Mouse (Mus musculus) macrophage (primary cell): ENCODE results near the gene Acat2. TPM values are rescaled to one million over a fixed set of nuclear protein-coding genes. Genes with fewer than 3 reads are reported as not detected.
"Not testable (repeated sequence)": the region's sequence is repeated elsewhere in the genome, so short reads cannot be mapped to it uniquely, and the experiment has no call there.

Experiments
- H3K27ac ChIP-seq: fragments of 350-480 bp; formaldehyde crosslinking; 2 replicates; pipeline ENCODE4 v1.9.0; 2021
- H3K36me3 ChIP-seq: fragments of 350-480 bp; formaldehyde crosslinking; 2 replicates; pipeline ENCODE4 v1.9.0; 2021; ENCODE audit errors: inconsistent target
- H3K4me3 ChIP-seq: fragments of 350-480 bp; formaldehyde crosslinking; 2 replicates; pipeline ENCODE4 v1.9.0; 2021; ENCODE audit errors: inconsistent target
- H3K79me2 ChIP-seq: fragments of 350-480 bp; formaldehyde crosslinking; 2 replicates; pipeline ENCODE4 v1.9.0; 2021; ENCODE audit errors: inconsistent target
- WGBS: methylation state at CpG from one replicate; pipeline ENCODE4 v1.1.7; 2026; ENCODE audit warnings: inconsistent platforms; ENCODE audit not compliant: missing documents; 5-methylcytosine and 5-hydroxymethylcytosine counted together
- polyA plus RNA-seq: library from polyadenylated mRNA; stranded (reverse); fragments of 250-400 nt; gene quantifications from 3 replicates; pipeline ENCODE4 v1.2.4, GENCODE M21; 2018; ENCODE audit warnings: inconsistent platforms
- total RNA-seq, 78 experiments: library from RNA; depleted of rRNA; stranded (reverse); fragments of 250-400 nt; gene quantifications; 1 replicate in 9 of 78; 2 replicates in 24 of 78; 3 replicates in 43 of 78; 4 replicates in 2 of 78; pipeline ENCODE4 v1.2.4; 2018; ENCODE audit warnings: inconsistent platforms in 56 of 78

Acat2 gene
- total RNA-seq (2018; cell fraction: chromatin; rRNA removed): 10 to 100 TPM in 2 of 26 experiments, 1 to 10 TPM in 24; 2.7 to 12.9 (median 5.5) TPM
- total RNA-seq (2018; cell fraction: cytosol; rRNA removed): 10 to 100 TPM in 20 of 26 experiments, 1 to 10 TPM in 6; 7.1 to 18.9 (median 13.1) TPM
- total RNA-seq (2018; cell fraction: nucleus; rRNA removed): 10 to 100 TPM in 5 of 26 experiments, 1 to 10 TPM in 21; 4.3 to 24.3 (median 7.2) TPM
- polyA plus RNA-seq: 7.0 to 21.1 TPM (median 15.6 TPM) in 3 replicates

DNA sequence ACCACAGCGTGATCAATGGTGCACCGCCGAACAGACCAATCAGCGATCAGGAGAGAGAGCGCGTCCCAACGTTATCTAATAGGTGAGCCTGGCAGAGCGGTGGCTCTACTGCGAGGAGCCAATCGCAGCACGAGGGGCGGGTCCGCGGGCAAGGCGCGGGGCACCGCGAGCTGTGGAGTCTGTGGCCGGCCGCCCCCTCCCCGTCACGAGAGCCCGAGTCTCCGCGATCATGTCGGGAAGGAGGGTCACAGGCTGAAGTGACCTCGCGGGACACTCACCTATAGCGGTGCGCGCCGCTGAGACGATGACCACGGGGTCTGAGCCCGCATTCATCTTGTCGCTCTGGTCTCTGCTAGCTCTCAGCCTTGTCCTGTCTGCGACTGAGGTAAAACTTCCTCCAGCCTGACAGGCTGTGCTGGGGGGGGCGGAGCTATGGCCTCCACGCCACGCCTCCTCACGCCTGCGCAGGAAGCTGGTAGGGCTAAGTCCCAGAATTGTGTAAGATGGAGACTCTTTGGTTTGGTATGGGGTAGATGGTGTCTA lies at the start of gene Acat2:
TSS of gene Acat2 (minus strand) at position 417 of the 543 bp plus-strand sequence.
- Histone ChIP-seq H3K4me3 (peak within 1 kb of the TSS; percentile 45), H3K27ac (peak within 1 kb of the TSS; percentile 50), H3K36me3 (no peaks in the 10 kb centered on the region), H3K79me2 (no peaks in the 10 kb centered on the region)
- WGBS: 1% methylated on average over 42 of the region's 42 CpGs

DNA sequence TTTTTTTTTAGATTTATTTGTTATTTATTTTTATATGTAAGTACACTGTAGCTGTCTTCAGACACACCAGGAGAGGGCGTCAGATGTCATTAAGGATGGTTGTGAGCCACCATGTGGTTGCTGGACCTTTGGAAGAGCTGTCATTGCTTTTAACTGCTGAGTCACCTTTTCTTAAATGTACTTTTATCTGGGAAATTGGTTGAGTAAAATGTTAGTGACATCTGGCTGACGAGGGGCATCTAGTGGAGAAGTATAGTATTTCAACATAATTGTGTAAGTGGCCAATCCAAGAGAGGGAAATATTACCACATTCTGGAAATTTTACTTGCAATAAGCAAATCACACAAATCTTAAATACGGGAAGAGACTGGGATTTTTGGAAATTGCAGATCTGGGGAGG lies 49.3 kb upstream of the Acat2 start:
- H3K79me2 ChIP-seq: peaks cover 22% of the 10 kb centered on the region
- H3K36me3 ChIP-seq: peaks cover 24% of the 10 kb centered on the region
- no peak overlapping the region for H3K27ac ChIP-seq
- no peak overlapping the region for H3K4me3 ChIP-seq
- 4% methylated on average over 3 of the region's 3 CpGs for WGBS

DNA sequence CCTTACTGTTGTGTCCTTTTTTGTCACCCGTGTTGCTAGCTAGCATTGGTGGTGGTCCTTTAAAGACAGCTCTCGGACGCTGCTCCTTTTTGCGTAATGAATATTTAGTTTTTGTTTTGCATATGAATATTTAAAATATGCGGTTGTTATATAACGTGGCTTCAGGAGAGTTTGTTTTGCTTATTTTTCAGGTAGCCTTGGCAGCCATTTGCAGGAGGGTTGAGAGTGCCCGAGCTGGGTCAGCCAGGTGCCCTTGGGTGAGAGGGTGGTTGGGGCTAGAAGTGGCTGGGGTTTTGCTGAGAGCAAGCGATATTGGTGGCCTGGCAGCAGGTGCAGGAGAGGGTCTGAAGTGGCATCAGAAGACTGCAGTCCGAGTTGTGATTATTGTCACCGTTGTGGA lies 48.0 kb upstream of the Acat2 start:
- peaks cover 14% of the 10 kb centered on the region; the same call in 1 of the 2 replicates for H3K36me3 ChIP-seq
- H3K27ac ChIP-seq: peak overlapping the region; percentile 32
- H3K4me3 ChIP-seq: peak overlapping the region; percentile 67
- H3K79me2 ChIP-seq: peaks cover 22% of the 10 kb centered on the region
- 2% methylated on average over 10 of the region's 10 CpGs for WGBS

DNA sequence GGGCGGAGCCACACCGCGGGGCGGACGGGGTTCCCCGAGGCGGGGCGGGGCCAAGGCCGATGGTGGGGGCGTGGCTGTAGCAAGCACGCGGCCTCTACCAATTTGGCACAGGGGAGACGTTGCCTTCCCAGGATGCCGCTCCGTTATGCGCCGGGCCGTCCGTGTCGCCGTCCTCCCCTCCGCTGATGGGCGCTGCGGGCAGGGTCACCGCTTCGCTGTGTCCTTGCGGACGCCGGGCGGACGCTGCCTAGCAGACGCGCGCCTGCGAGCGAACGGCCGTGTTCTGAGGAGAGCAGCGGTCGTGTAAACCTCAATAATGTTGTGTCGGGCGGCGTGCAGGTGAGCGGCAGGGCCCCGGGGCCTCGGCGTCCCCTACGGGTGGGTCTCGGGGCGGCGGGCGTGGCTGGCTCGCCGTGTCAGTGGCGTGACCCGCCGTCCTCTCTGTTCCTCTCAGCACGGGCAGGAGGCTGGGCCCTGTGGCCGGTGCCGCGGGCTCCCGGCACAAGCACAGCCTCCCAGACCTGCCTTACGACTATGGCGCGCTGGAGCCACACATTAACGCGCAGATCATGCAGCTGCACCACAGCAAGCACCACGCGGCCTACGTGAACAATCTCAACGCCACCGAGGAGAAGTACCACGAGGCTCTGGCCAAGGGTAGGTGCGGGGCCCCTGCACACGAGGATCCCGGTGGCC lies 47.3 kb upstream of the Acat2 start:
- Histone ChIP-seq H3K36me3 (peaks cover 8% of the 10 kb centered on the region; the same call in 1 of the 2 replicates), H3K4me3 (peak overlapping the region; percentile 67), H3K79me2 (peaks cover 22% of the 10 kb centered on the region), H3K27ac (peak overlapping the region; percentile 32)
- under 1% methylated on average over 70 of the region's 76 CpGs for WGBS

DNA sequence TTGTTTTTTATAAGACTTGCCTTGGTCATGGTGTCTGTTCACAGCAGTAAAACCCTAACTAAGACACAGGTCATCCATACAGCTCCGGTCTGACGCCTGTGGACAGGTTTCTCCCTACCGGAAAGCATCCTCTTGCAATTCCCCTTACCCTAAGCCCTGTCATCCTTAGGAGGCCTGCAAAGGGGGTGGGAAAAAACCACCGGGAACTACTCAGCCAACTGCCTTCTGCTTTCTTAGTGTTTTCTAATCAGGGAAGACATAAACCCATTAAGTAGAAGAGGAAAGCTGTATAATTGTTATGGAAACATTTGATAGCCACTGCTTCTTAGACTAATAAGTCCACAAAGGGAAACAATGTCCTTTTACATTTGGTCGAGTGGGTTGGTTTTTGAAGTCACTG lies 46.4 kb upstream of the Acat2 start:
- H3K4me3 ChIP-seq: no peak overlapping the region
- no peak overlapping the region for H3K27ac ChIP-seq
- peaks cover 5% of the 10 kb centered on the region; the same call in 1 of the 2 replicates for H3K36me3 ChIP-seq
- WGBS: 79% methylated on average over 5 of the region's 5 CpGs
- peaks cover 22% of the 10 kb centered on the region for H3K79me2 ChIP-seq

DNA sequence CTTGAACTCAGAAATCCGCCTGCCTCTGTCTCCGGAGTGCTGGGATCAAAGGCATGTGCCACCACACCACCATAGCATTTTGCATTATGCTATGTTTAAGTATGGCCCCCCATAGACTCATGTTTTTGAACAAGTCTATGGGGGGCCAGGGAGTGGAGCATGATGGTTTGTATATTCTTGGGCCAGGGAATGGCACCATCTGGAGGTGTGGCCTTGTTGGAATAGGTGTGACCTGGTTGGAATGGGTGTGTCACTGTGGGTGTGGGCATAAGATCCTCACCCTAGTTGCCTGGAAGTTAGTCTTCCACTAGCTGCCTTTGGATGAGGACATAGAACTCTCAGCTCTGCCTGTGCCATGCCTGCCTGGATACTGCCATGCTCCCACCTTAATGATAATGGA lies 46.0 kb upstream of the Acat2 start, which contains the start of gene Sod2:
TSS of gene Sod2 (plus strand) at position 301 of the 400 bp plus-strand sequence.
- H3K27ac ChIP-seq, H3K4me3 ChIP-seq, H3K36me3 ChIP-seq: not testable (repeated sequence)
- WGBS: 100% methylated on average over 2 of the region's 2 CpGs
- H3K79me2 ChIP-seq: peaks cover 22% of the 10 kb centered on the region

DNA sequence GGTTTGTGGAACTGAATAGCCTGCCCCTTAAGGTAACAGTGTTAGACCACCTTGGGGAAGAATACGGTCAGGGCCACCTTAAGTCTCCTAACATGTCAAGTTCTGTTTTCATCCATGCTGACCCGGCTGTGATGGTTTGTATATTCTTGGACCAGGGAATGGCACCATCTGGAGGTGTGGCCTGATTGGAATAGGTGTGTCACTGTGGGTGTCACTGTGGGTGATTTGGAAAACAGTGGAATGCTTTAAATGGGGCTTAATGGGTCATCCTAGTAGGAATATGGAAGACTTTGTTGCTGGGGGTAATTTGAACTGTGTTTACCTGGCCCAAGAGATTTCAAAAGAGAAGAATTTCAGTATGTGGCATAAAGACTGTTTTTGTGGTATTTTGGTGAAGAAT lies 43.9 kb upstream of the Acat2 start:
- WGBS: 95% methylated on average over 2 of the region's 2 CpGs

DNA sequence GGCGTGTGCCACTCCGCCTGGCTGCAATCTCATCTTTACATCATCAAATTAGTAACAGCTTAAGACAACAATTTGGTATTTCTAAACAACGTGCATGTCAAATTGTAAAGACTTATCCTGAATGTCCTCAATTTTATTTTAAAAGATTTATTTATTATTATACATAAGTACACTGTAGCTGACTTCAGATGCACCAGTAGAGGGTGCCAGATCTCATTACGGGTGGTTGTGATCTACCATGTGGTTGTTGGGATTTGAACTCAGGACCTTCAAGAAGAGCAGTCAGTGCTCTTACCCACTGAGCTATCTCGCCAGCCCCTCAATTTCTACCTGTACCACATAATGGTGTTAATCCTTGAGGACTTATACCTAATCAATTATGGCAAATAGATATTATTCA lies 41.7 kb upstream of the Acat2 start:
- 86% methylated on average over 5 of the region's 5 CpGs for WGBS
- H3K27ac ChIP-seq, H3K79me2 ChIP-seq, H3K36me3 ChIP-seq, H3K4me3 ChIP-seq: not testable (repeated sequence)

More for the DNA sequence above, 43.9 kb upstream of the Acat2 start:
- not testable (repeated sequence) for H3K27ac ChIP-seq, H3K36me3 ChIP-seq, H3K4me3 ChIP-seq
- peaks cover 11% of the 10 kb centered on the region for H3K79me2 ChIP-seq

DNA sequence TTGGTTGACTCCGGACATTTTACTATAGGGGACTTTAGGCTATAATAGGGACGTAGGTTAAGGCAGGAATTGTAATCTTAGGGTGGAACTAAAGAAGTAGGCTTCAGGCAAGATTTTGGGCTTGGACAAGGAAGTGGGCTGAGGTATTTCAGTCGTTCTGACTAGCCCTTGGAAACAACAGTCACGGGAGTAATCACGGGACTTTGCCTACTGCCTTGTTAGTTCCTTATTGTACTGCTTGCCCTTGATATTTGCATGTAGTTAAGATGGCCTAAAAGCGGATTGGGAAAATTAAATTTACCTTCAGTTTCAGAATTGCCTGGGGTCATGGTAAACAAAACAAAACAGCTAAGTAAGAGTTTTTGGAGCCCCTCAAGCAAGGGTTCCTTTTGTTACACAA lies 38.5 kb upstream of the Acat2 start:
- 74% methylated on average over 6 of the region's 6 CpGs for WGBS
- H3K27ac ChIP-seq: no peak overlapping the region

DNA sequence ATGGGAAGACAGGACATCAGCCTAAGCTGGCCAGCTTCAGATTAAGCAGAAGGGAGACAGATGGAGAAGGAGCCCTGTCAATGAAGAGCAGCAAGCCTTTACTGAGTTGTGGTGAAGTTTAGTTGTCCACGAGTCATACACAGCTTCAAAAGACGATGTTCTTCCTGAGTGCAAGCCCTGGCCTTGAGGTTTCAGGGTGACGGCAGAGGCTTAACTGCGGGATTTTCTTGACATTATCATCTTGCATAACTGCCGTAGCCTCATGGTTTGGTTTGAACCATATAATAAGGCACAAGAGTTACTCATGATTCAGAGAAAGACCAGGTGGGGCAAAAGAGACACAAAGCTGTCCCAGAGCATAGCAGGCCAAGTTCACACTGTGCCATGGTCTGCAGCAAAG lies 37.3 kb upstream of the Acat2 start:
- Histone ChIP-seq H3K4me3 (no peak overlapping the region), H3K79me2 (no peaks in the 10 kb centered on the region), H3K36me3 (no peaks in the 10 kb centered on the region), H3K27ac (no peak overlapping the region)
- whole genome bisulfite sequencing: 82% methylated on average over 5 of the region's 5 CpGs

More for the DNA sequence above, 38.5 kb upstream of the Acat2 start:
- no peaks in the 10 kb centered on the region for H3K36me3 ChIP-seq
- no peak overlapping the region for H3K4me3 ChIP-seq
- no peaks in the 10 kb centered on the region for H3K79me2 ChIP-seq

DNA sequence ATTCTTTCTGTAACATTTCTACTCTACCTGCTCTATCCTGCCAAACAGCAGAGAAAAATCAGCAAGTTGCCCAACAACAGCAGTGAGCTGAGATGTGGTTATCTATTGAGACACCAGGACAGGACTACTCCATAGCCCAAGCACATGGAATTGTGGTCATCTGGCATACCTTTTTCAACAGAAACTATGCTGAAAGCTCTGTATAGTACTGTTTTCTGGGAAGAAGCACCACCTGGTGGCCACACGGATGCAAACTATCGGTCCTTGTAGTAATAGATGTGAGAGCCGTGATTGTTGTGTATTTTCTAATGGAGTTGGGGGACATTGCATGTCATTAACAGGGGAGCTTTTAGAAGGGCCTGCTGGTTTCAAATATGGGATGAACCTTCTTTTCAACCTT lies 35.8 kb upstream of the Acat2 start:
- Histone ChIP-seq H3K79me2 (no peaks in the 10 kb centered on the region), H3K4me3 (no peak overlapping the region), H3K27ac (no peak overlapping the region), H3K36me3 (no peaks in the 10 kb centered on the region)
- WGBS: 42% methylated on average over 3 of the region's 3 CpGs

DNA sequence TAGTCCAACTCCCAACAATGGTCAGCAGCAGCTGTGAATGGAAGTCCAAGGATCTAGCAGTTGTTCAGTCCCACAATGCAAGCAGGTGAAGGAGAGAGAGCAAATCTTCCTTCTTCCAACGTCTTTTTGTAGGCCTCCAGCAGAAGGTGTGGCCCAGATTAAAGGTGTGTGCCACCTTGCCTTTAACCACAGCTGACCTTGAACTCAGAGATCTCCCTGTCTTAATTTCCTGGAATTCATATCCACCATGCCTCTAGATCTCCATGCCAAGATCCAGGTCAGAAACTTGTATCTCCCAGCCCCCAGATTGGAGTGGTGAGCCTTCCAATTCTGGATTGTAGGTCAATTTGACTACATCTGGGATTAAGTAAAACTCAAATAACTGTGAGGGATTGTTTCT lies 33.5 kb upstream of the Acat2 start, which contains the start of gene Wtap:
TSS of gene Wtap (minus strand) at position 101 of the 400 bp plus-strand sequence.
- H3K79me2 ChIP-seq: peaks cover 18% of the 10 kb centered on the region
- peak within 1 kb of the TSS; percentile 60 for H3K4me3 ChIP-seq
- H3K36me3 ChIP-seq: no peaks in the 10 kb centered on the region
- 83% methylated on average over 1 of the region's 1 CpGs for WGBS
- H3K27ac ChIP-seq: peak within 1 kb of the TSS; percentile 62

DNA sequence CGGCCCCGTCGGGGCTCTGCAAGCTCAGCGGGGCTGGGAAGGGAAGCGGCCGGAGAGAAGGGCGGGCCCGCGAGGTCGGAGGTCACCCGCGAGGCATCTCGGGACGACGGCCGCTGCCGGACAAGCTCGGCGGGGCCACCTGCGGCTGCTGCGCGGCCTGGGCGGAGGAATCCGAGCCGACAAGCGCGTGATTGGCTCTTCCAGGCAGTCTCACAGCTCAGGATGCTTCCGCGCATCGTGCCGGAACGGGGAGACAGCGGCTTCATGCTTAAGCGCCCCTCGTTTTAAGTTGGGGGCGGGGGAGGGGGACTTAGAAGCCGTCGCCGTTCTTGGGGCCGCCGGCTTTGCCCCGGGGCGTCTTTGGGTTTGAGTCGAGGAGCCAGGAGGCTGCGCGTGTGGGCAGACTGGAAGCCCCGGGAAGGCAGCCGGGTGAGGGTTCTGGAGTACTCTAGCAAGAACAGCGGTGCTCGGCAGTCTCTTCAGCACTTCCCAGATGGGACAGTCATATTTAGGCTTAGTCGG lies 32.0 kb upstream of the Acat2 start:
- Histone ChIP-seq H3K79me2 (peaks cover 34% of the 10 kb centered on the region), H3K36me3 (no peaks in the 10 kb centered on the region), H3K27ac (peak overlapping the region; percentile 62), H3K4me3 (peak overlapping the region; percentile 60)
- 1% methylated on average over 45 of the region's 51 CpGs for WGBS

DNA sequence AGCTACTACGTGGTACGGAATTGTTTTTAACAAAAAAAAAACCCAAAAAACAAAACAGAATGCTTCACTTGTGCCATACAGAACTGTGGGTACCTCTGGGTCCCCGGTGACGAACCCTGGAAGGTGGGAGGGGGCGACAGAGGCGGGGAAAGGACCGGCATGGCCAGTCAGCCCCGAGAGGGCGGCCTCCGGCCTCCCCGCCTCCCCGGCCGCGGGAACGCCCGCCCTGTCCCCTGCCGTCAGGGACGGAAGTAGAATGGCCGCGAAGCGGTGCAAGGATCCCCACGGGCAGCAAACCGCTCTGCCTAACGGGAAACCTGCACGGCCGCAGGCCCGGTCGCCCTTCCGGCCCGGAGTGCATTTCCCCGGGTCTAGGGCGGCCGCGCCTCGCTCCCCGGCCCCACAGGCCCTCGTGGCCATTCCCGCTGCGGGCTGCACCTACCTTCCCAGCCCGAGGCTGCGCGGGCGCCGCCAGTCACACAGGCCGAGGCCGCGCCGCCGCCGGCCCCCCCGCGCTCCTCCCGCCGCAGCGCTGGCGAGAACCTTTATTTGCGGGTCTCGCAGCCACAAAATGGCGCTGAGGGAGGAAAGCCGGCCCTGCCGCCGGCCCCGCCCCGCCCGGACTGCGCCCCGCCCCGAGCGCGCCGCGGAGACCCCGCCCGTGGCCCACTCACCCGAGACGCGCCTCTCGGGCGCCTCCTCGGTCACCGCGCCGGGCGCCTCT lies 31.2 kb upstream of the Acat2 start:
- Histone ChIP-seq H3K36me3 (no peaks in the 10 kb centered on the region), H3K4me3 (peak overlapping the region; percentile 77), H3K27ac (peak overlapping the region; percentile 87), H3K79me2 (peaks cover 41% of the 10 kb centered on the region)
- under 1% methylated on average over 57 of the region's 84 CpGs for WGBS
